Mouse (Mus musculus) brain, embryonic 14.5 days (tissue): ENCODE measurements around the gene Zfpl1.
A peak's percentile ranks its signal among the peaks of the same experiment; 100 is the strongest.
"Not testable (repeated sequence)": the region's sequence is repeated elsewhere in the genome, so short reads cannot be mapped to it uniquely, and the experiment has no call there.

Experiments
- CTCF ChIP-seq: fragments of 200-500 bp; IDR thresholded peaks from 2 replicates; pipeline ENCODE4 v1.5.1; 2012; ENCODE audit warnings: inconsistent platforms, mild to moderate bottlenecking, moderate library complexity, borderline replicate concordance; ENCODE audit not compliant: insufficient read depth, insufficient read length; ENCODE audit errors: extremely low read depth
- POLR2A ChIP-seq: fragments of 200-500 bp; IDR thresholded peaks from 2 replicates; pipeline ENCODE4 v1.6.1; 2012; ENCODE audit warnings: mild to moderate bottlenecking, inconsistent platforms, borderline replicate concordance; ENCODE audit not compliant: poor library complexity, insufficient read depth, insufficient read length, severe bottlenecking; ENCODE audit errors: extremely low read depth

GRCm38 (mm10) chr19:6044102-6044501, 40.7 kb downstream of the Zfpl1 start:
- TF ChIP-seq POLR2A = not testable (repeated sequence)
- peak; percentile 9; the same call in 1 of the 2 replicates for TF ChIP-seq CTCF
